8 mouse cellular contexts compared by ENCODE assay signal in genomic region chr12:101082296-101083075, GRCm38 (mm10). TPM values are rescaled to one million over a fixed set of nuclear protein-coding genes. Genes with fewer than 3 reads are reported as not detected.
DNase-seq lines count a peak whose midpoint lies in the region; ATAC-seq and TF ChIP-seq lines count a peak whose summit lies in the region.

No protein-coding gene starts in this region.

- TF ChIP-seq CTCF in liver, embryonic 14.5 days (IDR thresholded peaks at IDR 0.05; ENCODE audit: low read depth): no peak

- H3K9ac ChIP-seq in embryonic facial prominence, embryonic 11.5 days (replicated peaks; ENCODE audit: low read length): peak overlapping the region; percentile 99
- peak overlapping the region; percentile 99 for H3K9ac ChIP-seq in intestine, embryonic 15.5 days
- H3K9ac ChIP-seq in liver, embryonic 14.5 days (replicated peaks): peak overlapping the region; percentile 97

- under 1% methylated on average over 65 of the region's 69 CpGs for WGBS in embryonic facial prominence, embryonic 11.5 days
- under 1% methylated on average over 60 of the region's 69 CpGs for WGBS in intestine, embryonic 15.5 days
- WGBS in liver, embryonic 14.5 days (ENCODE audit: insufficient replicate concordance): under 1% methylated on average over 69 of the region's 69 CpGs

- no peaks in the 10 kb centered on the region for H3K4me1 ChIP-seq in embryonic facial prominence, embryonic 11.5 days (ENCODE audit: control insufficient read depth, insufficient read depth, low read length)
- no peaks in the 10 kb centered on the region; the same call in 1 of the 2 replicates for H3K4me1 ChIP-seq in intestine, embryonic 15.5 days (replicated peaks)
- peaks cover 14% of the 10 kb centered on the region in 2 experiments for H3K4me1 ChIP-seq in liver, embryonic 14.5 days (replicated peaks; ENCODE audit: control insufficient read depth in 2 of 2, insufficient read depth in 2 of 2, low read length in 1 of 2)

- H3K9me3 ChIP-seq in embryonic facial prominence, embryonic 11.5 days (replicated peaks; ENCODE audit: control insufficient read depth, low read length): no peaks in the 10 kb centered on the region
- no peaks in the 10 kb centered on the region for H3K9me3 ChIP-seq in intestine, embryonic 15.5 days
- H3K9me3 ChIP-seq in liver, embryonic 14.5 days (ENCODE audit: control insufficient read depth, low read length): no peaks in the 10 kb centered on the region

- H3K27me3 ChIP-seq in embryonic facial prominence, embryonic 11.5 days (ENCODE audit: control insufficient read depth, insufficient read depth, low read length): no peaks in the 10 kb centered on the region
- no peaks in the 10 kb centered on the region for H3K27me3 ChIP-seq in intestine, embryonic 15.5 days (replicated peaks)
- H3K27me3 ChIP-seq in liver, embryonic 14.5 days (ENCODE audit: control insufficient read depth, insufficient read depth, low read length): no peaks in the 10 kb centered on the region

- H3K4me3 ChIP-seq in embryonic facial prominence, embryonic 11.5 days (ENCODE audit: low read depth, low read length): peak overlapping the region; percentile 99
- peak overlapping the region; percentile 99 for H3K4me3 ChIP-seq in intestine, embryonic 15.5 days (replicated peaks)
- H3K4me3 ChIP-seq in liver, embryonic 14.5 days (ENCODE audit: insufficient read depth in 1 of 2, low read depth in 2 of 2, low read length in 2 of 2): peak overlapping the region; percentile 81 to 100

- peak; percentile 35 for DNase-seq in CD4-positive, CD25-positive, alpha-beta regulatory T cell, adult 2 months (ENCODE audit: low read depth, low spot score)
- peak; percentile 10 for DNase-seq in embryonic facial prominence, embryonic 11.5 days (ENCODE audit: low spot score)
- DNase-seq in liver, embryonic 14.5 days (ENCODE audit: low read depth in 3 of 3, low spot score in 3 of 3): no peak
- DNase-seq in naive thymus-derived CD4-positive, alpha-beta T cell, adult 2 months (ENCODE audit: low read depth): peak; percentile 34
- DNase-seq in thymus, postnatal 0 days (ENCODE audit: low spot score): peak; percentile 44

- peak; percentile 8 for ATAC-seq in activated CD4-positive, CD25-positive, alpha-beta regulatory T cell, adult 4 months
- peak; percentile 37 for ATAC-seq in embryonic facial prominence, embryonic 11.5 days (replicated peaks; ENCODE audit: insufficient number of reproducible peaks, low FRiP score, low TSS enrichment, low read depth)
- ATAC-seq in granulocyte monocyte progenitor cell, adult 5-6 weeks (replicated peaks; ENCODE audit: poor library complexity, severe bottlenecking): peak; percentile 3; the same call in 1 of the 2 replicates
- ATAC-seq in intestine, embryonic 15.5 days: peak; percentile 10
- peak; percentile 3; the same call in 1 of the 2 replicates for ATAC-seq in liver, embryonic 14.5 days (ENCODE audit: insufficient read depth)

- H3K27ac ChIP-seq in embryonic facial prominence, embryonic 11.5 days (replicated peaks; ENCODE audit: low read depth, low read length): peak overlapping the region; percentile 95
- peak overlapping the region; percentile 99 for H3K27ac ChIP-seq in intestine, embryonic 15.5 days
- H3K27ac ChIP-seq in liver, embryonic 14.5 days: peak overlapping the region; percentile 79

- peak overlapping the region; percentile 60 for H3K4me2 ChIP-seq in embryonic facial prominence, embryonic 11.5 days (ENCODE audit: low read depth, low read length)
- H3K4me2 ChIP-seq in intestine, embryonic 15.5 days (replicated peaks): peak overlapping the region; percentile 71
- H3K4me2 ChIP-seq in liver, embryonic 14.5 days (ENCODE audit: low read depth): peak overlapping the region; percentile 86

- no peaks in the 10 kb centered on the region; the same call in 1 of the 2 replicates for H3K36me3 ChIP-seq in embryonic facial prominence, embryonic 11.5 days (replicated peaks; ENCODE audit: control insufficient read depth, insufficient read depth, low read depth, low read length)
- no peaks in the 10 kb centered on the region; the same call in 1 of the 2 replicates for H3K36me3 ChIP-seq in intestine, embryonic 15.5 days
- H3K36me3 ChIP-seq in liver, embryonic 14.5 days (replicated peaks; ENCODE audit: control insufficient read depth, insufficient read depth, low read depth): peaks cover 18% of the 10 kb centered on the region

- TF ChIP-seq EP300 in liver, embryonic 14.5 days (IDR thresholded peaks at IDR 0.05; ENCODE audit: low read depth): no peak

RNA-seq across cellular contexts. Expression of gene Ppp4r3a, which starts 1.0 kb away (rescaled TPM):
- polyA plus RNA-seq in activated CD4-positive, CD25-positive, alpha-beta regulatory T cell, adult 4 months (2017; shearing (Covaris generic)): 10 to 100 TPM; 30.8 to 39.3 TPM
- 56.4 and 62.9 TPM in 2 replicates for polyA plus RNA-seq in embryonic facial prominence, embryonic 11.5 days (2014; fragmentation: Nextera tagmentation; extraction: Ambion mirVana)
- 104 and 128 TPM in 2 replicates for total RNA-seq in granulocyte monocyte progenitor cell, adult 5-6 weeks (2014; fragmentation: Nextera tagmentation)
- 133 and 173 TPM in 2 replicates for total RNA-seq in granulocyte monocyte progenitor cell, adult 5-6 weeks (2017)
- polyA plus RNA-seq in intestine, embryonic 15.5 days (2015; fragmentation: Nextera tagmentation; extraction: Ambion mirVana): 36.2 and 41.8 TPM in 2 replicates
- 11.7 and 18.3 TPM in 2 replicates for polyA plus RNA-seq in liver, embryonic 14.5 days (2012; rRNA removed)
- 18.8 and 20.9 TPM in 2 replicates for polyA plus RNA-seq in liver, embryonic 14.5 days (2014; fragmentation: Nextera tagmentation; extraction: Ambion mirVana)
- polyA plus RNA-seq in thymus, postnatal 0 days (2015; fragmentation: Nextera tagmentation; extraction: Ambion mirVana): 34.1 and 44.2 TPM in 2 replicates

RNA-seq across cellular contexts. Expression of gene Ccdc88c, which starts 53.6 kb away (rescaled TPM):
- 10 to 100 TPM; 76.7 to 82.5 TPM for polyA plus RNA-seq in activated CD4-positive, CD25-positive, alpha-beta regulatory T cell, adult 4 months (2017; shearing (Covaris generic))
- 4.8 and 5.2 TPM in 2 replicates for polyA plus RNA-seq in embryonic facial prominence, embryonic 11.5 days (2014; fragmentation: Nextera tagmentation; extraction: Ambion mirVana)
- total RNA-seq in granulocyte monocyte progenitor cell, adult 5-6 weeks (2014; fragmentation: Nextera tagmentation): 70.3 and 72.3 TPM in 2 replicates
- total RNA-seq in granulocyte monocyte progenitor cell, adult 5-6 weeks (2017): 77.0 and 92.0 TPM in 2 replicates
- polyA plus RNA-seq in intestine, embryonic 15.5 days (2015; fragmentation: Nextera tagmentation; extraction: Ambion mirVana): 13.6 and 14.9 TPM in 2 replicates
- polyA plus RNA-seq in liver, embryonic 14.5 days (2012; rRNA removed): 9.2 and 9.3 TPM in 2 replicates
- polyA plus RNA-seq in liver, embryonic 14.5 days (2014; fragmentation: Nextera tagmentation; extraction: Ambion mirVana): 5.3 and 6.2 TPM in 2 replicates
- 17.1 and 24.5 TPM in 2 replicates for polyA plus RNA-seq in thymus, postnatal 0 days (2015; fragmentation: Nextera tagmentation; extraction: Ambion mirVana)

Comparison
In these comparisons a context has a peak if more than half of its experiments do, and no peak if none do; other contexts are left out.
1. DNase-seq: peak in CD4-positive, CD25-positive, alpha-beta regulatory T cell, adult 2 months (single experiment), embryonic facial prominence, embryonic 11.5 days (single experiment), naive thymus-derived CD4-positive, alpha-beta T cell, adult 2 months (single experiment) and thymus, postnatal 0 days (single experiment); none in liver, embryonic 14.5 days (0 of 3).
2. Peak in every context shown above with its lines, with median percentiles within 50 percentile points of each other: ATAC-seq, H3K27ac ChIP-seq, H3K4me2 ChIP-seq, H3K4me3 ChIP-seq and H3K9ac ChIP-seq.